Mouse (Mus musculus): ENCODE results near the gene Uba6. TPM values are rescaled to one million over a fixed set of nuclear protein-coding genes. Genes with fewer than 3 reads are reported as not detected.

Gene Uba6
- polyA plus RNA-seq, 1 experiment from 2014 or later = 4.0 TPM

DNA sequence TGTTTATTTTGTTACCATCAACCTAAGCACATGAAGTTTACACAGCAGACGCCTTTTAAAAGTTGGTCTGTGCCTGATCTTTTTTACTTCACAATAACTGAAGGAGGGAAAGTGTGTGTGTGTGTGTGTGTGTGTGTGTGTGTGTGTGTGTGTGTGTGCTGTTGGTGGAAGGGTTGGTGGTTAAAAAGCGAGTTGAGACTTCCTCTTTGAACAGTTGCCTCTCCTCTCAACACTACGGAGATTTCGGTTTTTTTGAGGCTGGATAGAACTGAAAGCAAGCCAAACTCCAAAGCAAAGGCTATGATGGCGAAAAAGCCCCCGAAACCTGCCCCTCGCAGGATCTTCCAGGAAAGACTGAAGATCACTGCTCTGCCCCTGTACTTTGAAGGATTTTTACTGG lies 101.1 kb downstream of the Uba6 start, which contains the start of gene Stap1:
TSS of gene Stap1 (plus strand) at position 209 of the 400 bp plus-strand sequence.
- no peak for DNase-seq (ENCODE audit: low spot score)
- no peak for TF ChIP-seq CTCF (IDR thresholded peaks at IDR 0.05; ENCODE audit: low read depth)
- no peak for TF ChIP-seq EP300 (optimal IDR thresholded peaks at IDR 0.05)
- H3K27ac ChIP-seq (replicated peaks) = no peak within 1 kb of the TSS
- no peak within 1 kb of the TSS for H3K4me2 ChIP-seq (replicated peaks; ENCODE audit: low read depth)
- no peaks in the 10 kb centered on the region for H3K4me1 ChIP-seq (replicated peaks; ENCODE audit: control insufficient read depth, insufficient read depth)
- H3K27me3 ChIP-seq (ENCODE audit: control insufficient read depth, insufficient read depth, low read length) = no peaks in the 10 kb centered on the region
- H3K9ac ChIP-seq (ENCODE audit: low read length) = no peak within 1 kb of the TSS
- 64% methylated on average over 7 of the region's 7 CpGs for WGBS
- no peaks in the 10 kb centered on the region for H3K9me3 ChIP-seq (ENCODE audit: control insufficient read depth, low read length)
- H3K4me3 ChIP-seq (ENCODE audit: low read depth, low read length) = no peak within 1 kb of the TSS
- no peaks in the 10 kb centered on the region for H3K36me3 ChIP-seq (ENCODE audit: control insufficient read depth, insufficient read depth, low read length)
- no peak for ATAC-seq (ENCODE audit: low FRiP score, low TSS enrichment)

DNA sequence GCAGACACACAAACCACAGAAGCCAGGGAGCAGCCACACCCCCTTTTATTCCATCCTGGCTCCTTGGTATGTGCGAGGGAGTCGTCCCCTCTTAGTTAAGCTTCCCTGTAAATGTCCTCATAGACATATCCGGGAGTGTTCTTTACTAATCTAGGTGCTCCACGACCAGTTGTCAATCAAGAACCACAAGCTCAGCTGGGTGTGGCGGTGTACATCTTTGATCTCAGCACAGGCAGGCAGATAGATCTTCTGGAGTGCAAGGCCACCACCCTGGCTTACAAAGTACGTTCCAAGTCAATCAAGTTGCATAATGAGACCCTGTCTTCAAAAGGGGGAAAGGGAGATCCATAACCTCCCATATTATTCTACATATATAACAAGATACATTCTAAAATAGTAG lies 103.5 kb downstream of the Uba6 start:
- H3K4me3 ChIP-seq (ENCODE audit: low read depth, low read length) = no peak overlapping the region
- H3K27me3 ChIP-seq (ENCODE audit: control insufficient read depth, insufficient read depth, low read length) = no peaks in the 10 kb centered on the region
- H3K27ac ChIP-seq (replicated peaks) = no peak overlapping the region
- H3K9ac ChIP-seq (ENCODE audit: low read length) = no peak overlapping the region
- H3K4me1 ChIP-seq (replicated peaks; ENCODE audit: control insufficient read depth, insufficient read depth) = no peaks in the 10 kb centered on the region
- ATAC-seq (ENCODE audit: low FRiP score, low TSS enrichment) (no peak), DNase-seq (ENCODE audit: low spot score) (no peak)
- no peaks in the 10 kb centered on the region for H3K9me3 ChIP-seq (ENCODE audit: control insufficient read depth, low read length)
- H3K4me2 ChIP-seq (replicated peaks; ENCODE audit: low read depth) = no peak overlapping the region
- no peaks in the 10 kb centered on the region for H3K36me3 ChIP-seq (ENCODE audit: control insufficient read depth, insufficient read depth, low read length)
- TF ChIP-seq EP300 (optimal IDR thresholded peaks at IDR 0.05) = no peak
- TF ChIP-seq CTCF (IDR thresholded peaks at IDR 0.05; ENCODE audit: low read depth) = no peak
- WGBS = 66% methylated on average over 6 of the region's 6 CpGs

DNA sequence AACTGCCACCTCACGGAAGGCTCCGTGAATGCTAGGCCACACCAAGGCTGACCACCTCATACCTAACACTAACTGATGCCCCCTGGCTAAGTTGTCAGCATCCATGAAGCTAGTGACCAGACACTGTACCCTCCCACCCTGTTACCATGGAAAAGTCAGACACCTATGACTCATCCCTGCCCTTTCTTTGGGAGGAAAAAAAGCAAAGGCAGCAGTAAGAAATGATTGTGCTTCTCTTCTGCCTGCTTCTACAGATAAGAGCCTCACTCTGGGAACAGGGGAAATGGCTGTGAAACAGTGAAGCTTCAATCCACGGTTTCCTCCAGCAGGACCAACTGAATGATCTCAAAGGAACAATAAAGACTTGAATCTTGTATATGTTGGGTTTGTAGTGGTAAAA lies 104.2 kb downstream of the Uba6 start:
- Histone ChIP-seq H3K27ac (replicated peaks) (no peak overlapping the region), H3K4me1 (replicated peaks; ENCODE audit: control insufficient read depth, insufficient read depth) (no peaks in the 10 kb centered on the region), H3K4me3 (ENCODE audit: low read depth, low read length) (no peak overlapping the region), H3K9ac (ENCODE audit: low read length) (no peak overlapping the region), H3K27me3 (ENCODE audit: control insufficient read depth, insufficient read depth, low read length) (no peaks in the 10 kb centered on the region), H3K4me2 (replicated peaks; ENCODE audit: low read depth) (no peak overlapping the region), H3K36me3 (ENCODE audit: control insufficient read depth, insufficient read depth, low read length) (no peaks in the 10 kb centered on the region), H3K9me3 (ENCODE audit: control insufficient read depth, low read length) (no peaks in the 10 kb centered on the region)
- no peak for DNase-seq (ENCODE audit: low spot score)
- 79% methylated on average over 3 of the region's 3 CpGs for WGBS
- no peak for ATAC-seq (ENCODE audit: low FRiP score, low TSS enrichment)
- no peak for TF ChIP-seq CTCF (IDR thresholded peaks at IDR 0.05; ENCODE audit: low read depth)
- TF ChIP-seq EP300 (optimal IDR thresholded peaks at IDR 0.05) = no peak

DNA sequence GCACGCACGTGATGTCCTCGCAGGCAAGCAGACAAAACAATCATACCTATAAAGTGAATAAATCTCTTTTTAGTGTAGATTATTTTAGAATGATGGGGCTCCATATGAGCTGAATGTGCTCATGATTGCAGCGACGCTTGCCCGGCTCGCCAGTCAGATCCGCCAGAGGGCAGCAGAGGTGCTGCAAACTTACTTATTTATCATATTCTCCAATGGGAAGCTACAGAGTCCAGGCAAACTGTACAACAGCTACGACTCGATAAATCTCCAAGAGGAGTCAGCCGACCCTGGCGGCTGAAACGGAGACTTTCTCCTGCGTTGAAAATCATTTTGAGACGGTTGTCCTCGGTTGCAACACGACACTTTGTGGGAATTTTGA lies 106.1 kb downstream of the Uba6 start:
- Histone ChIP-seq H3K9me3 (ENCODE audit: control insufficient read depth, low read length) (no peaks in the 10 kb centered on the region), H3K27ac (replicated peaks) (no peak overlapping the region; the same call in none of the 2 replicates), H3K9ac (ENCODE audit: low read length) (peak overlapping the region; percentile 32; the same call in 1 of the 2 replicates), H3K27me3 (ENCODE audit: control insufficient read depth, insufficient read depth, low read length) (no peaks in the 10 kb centered on the region), H3K4me1 (replicated peaks; ENCODE audit: control insufficient read depth, insufficient read depth) (no peaks in the 10 kb centered on the region), H3K36me3 (ENCODE audit: control insufficient read depth, insufficient read depth, low read length) (no peaks in the 10 kb centered on the region), H3K4me3 (ENCODE audit: low read depth, low read length) (peak overlapping the region; percentile 78), H3K4me2 (replicated peaks; ENCODE audit: low read depth) (peak overlapping the region; percentile 61)
- under 1% methylated on average over 17 of the region's 17 CpGs for WGBS
- TF ChIP-seq CTCF (IDR thresholded peaks at IDR 0.05; ENCODE audit: low read depth) (peak; percentile 91), EP300 (optimal IDR thresholded peaks at IDR 0.05) (no peak)
- ATAC-seq (ENCODE audit: low FRiP score, low TSS enrichment) (peak; percentile 33), DNase-seq (ENCODE audit: low spot score) (peak; percentile 91)

DNA sequence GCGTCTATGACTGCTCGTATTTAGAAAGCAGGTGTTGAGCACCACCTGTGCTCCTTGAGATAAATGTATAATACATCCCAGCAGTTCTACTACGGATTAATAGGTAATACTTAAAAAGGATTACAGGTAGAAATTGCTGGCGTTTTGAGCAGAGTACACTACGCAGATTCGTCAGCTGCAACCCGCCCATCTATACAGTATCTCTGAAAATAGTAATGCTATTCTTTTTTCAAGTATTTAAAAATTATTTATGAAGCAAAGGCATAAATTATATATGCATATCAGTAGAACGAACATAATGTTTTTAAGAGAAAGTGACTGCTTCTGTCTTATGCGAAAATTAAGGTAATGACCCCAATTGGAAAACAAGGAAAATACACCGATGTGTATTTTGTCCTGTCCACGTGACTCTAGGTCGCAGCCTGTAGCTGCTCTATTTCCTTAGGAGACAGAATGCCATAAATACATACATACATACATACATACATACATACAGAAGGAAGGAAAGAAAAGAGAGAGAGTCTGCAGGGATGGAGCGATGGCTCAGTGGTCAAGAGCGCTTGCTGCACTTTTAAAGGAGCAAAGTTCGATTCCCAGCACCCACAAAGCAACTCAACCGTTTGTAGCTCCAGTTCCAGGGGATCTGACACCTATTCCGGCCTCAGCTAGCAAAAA lies 106.6 kb downstream of the Uba6 start:
- Histone ChIP-seq H3K9ac (ENCODE audit: low read length) (no peak overlapping the region), H3K4me2 (replicated peaks; ENCODE audit: low read depth) (peak overlapping the region; percentile 61), H3K9me3 (ENCODE audit: control insufficient read depth, low read length) (no peaks in the 10 kb centered on the region), H3K36me3 (ENCODE audit: control insufficient read depth, insufficient read depth, low read length) (no peaks in the 10 kb centered on the region), H3K4me1 (replicated peaks; ENCODE audit: control insufficient read depth, insufficient read depth) (no peaks in the 10 kb centered on the region), H3K27ac (replicated peaks) (no peak overlapping the region; the same call in 1 of the 2 replicates), H3K27me3 (ENCODE audit: control insufficient read depth, insufficient read depth, low read length) (no peaks in the 10 kb centered on the region), H3K4me3 (ENCODE audit: low read depth, low read length) (peak overlapping the region; percentile 78)
- WGBS = under 1% methylated on average over 17 of the region's 17 CpGs
- DNase-seq (ENCODE audit: low spot score) = no peak
- ATAC-seq (ENCODE audit: low FRiP score, low TSS enrichment) = peak; percentile 55
- TF ChIP-seq CTCF (IDR thresholded peaks at IDR 0.05; ENCODE audit: low read depth) (no peak), EP300 (optimal IDR thresholded peaks at IDR 0.05) (no peak)

DNA sequence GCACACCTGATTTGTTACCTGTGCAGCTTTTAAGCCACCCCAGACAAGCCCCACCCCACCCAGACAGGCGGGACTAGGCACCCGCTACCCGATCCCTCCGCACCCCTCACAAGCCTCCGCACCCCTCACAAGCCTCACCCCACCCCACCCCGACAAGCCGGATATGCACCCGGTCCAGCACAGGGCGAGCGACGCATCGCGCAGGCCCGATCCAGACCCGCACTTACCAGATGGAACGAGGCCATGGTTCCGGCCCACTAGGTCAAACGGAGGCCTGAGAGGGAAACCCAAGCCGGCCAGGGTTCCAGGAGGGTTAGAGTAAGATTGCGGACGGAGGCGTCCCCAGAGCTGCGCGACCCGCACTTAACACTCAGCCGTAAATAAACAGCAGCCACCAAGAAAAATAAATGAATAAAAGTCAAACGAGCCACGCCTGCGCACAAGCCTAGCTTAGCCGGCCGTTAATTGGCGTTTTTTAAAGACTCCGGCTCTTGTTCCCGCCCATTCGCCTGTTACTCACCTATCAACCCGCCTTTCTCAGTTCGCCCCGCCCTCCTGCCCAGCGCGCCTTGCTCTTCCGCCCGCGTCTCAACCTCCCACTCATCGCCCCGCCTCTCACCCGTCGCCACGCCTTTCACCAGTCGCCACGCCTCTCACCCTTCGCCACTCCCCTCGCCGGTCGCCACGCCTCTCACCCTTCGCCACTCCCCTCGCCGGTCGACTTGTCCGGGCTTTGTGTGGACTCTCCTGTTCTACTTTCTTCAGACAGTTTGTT lies 107.3 kb downstream of the Uba6 start, which contains the start of gene Cenpc1:
TSS of gene Cenpc1 (minus strand) at position 483 of the 775 bp plus-strand sequence.
- no peaks in the 10 kb centered on the region for H3K36me3 ChIP-seq (ENCODE audit: control insufficient read depth, insufficient read depth, low read length)
- DNase-seq (ENCODE audit: low spot score) = peak; percentile 99
- peak within 1 kb of the TSS; percentile 78 for H3K4me3 ChIP-seq (ENCODE audit: low read depth, low read length)
- peak within 1 kb of the TSS; percentile 95 for H3K27ac ChIP-seq (replicated peaks)
- H3K9ac ChIP-seq (ENCODE audit: low read length) = peak within 1 kb of the TSS; percentile 82
- no peaks in the 10 kb centered on the region for H3K27me3 ChIP-seq (ENCODE audit: control insufficient read depth, insufficient read depth, low read length)
- peak within 1 kb of the TSS; percentile 61 for H3K4me2 ChIP-seq (replicated peaks; ENCODE audit: low read depth)
- no peaks in the 10 kb centered on the region for H3K4me1 ChIP-seq (replicated peaks; ENCODE audit: control insufficient read depth, insufficient read depth)
- peak; percentile 97 for ATAC-seq (ENCODE audit: low FRiP score, low TSS enrichment)
- TF ChIP-seq EP300 (optimal IDR thresholded peaks at IDR 0.05) (no peak), CTCF (IDR thresholded peaks at IDR 0.05; ENCODE audit: low read depth) (0 out of 2 replicates have a peak, but pooled peaks have one; percentile 8)
- under 1% methylated on average over 59 of the region's 60 CpGs for WGBS
- H3K9me3 ChIP-seq (ENCODE audit: control insufficient read depth, low read length) = no peaks in the 10 kb centered on the region

All from stomach, postnatal 0 days (tissue).